Mouse (Mus musculus): ENCODE results near the gene Dnal4.

The Dnal4 gene

GRCm38 (mm10) chr15:79798591-79798990, 20.9 kb upstream of the Dnal4 start:
- DNase-seq = no peak

DNA sequence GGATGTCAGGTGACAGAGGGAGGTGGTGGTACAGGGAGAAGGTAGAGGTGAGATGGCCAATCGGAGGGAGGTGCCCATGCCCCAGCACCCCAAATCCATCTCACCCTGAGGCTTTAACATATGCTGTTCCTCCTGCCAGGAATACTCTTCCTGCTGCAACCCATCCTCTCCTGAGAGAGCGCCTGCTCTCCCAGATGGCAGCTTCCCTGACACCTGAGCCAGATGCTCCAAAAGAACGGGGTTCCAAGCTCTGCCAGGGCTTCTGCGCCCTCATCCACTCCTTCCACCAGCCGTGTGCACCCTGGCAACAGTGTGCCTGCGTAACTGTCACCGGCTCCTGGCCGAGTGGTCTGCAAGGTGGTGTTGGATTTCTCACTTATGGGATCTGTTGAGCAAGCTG, 20.0 kb upstream of the Dnal4 start:
- no peak for DNase-seq

- no peak for DNase-seq
Measured at GRCm38 (mm10) chr15:79797096-79797495, 19.4 kb upstream of the Dnal4 start.

GRCm38 (mm10) chr15:79796256-79796655, 18.6 kb upstream of the Dnal4 start:
- no peak for DNase-seq

DNA sequence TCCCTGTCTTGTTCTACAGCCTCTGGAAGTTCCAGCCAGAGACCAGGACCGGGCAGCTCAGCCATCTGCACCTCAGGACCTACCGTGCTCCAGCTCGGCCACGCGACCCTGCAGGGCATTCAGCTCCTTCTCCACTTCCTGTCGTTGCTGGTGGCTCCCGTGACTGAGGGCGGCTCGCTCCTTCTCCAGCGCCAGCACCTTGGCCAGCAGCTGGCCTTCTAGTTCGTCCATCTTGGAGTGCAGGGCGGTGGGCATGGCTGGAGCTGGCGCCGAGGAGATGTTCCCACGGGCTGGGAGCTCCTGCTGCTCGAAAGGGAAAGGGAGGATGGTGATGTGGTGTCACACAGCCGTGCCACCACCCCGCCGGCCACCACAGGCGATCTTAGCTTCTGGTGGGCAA, 16.5 kb upstream of the Dnal4 start:
- DNase-seq = no peak

DNA sequence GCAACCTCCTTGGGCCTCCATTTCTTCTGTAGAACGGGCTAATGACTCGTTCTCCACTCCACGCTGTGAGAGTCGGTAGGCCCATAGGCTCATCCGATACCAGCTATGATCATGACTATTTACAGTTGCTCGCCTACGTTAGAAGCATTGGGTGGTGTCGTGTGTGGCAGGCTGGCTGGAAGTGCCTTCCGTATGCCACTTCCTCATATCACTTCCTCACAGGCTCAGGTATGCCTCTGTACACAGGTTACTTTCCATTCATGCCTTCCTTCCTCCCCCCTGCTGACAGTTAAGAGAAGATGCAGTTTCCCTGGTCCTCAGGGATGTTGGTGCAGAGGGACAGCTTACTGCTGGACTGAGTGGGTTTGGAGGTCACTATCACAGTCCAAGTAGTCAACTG, 15.4 kb upstream of the Dnal4 start:
- DNase-seq = no peak

DNA sequence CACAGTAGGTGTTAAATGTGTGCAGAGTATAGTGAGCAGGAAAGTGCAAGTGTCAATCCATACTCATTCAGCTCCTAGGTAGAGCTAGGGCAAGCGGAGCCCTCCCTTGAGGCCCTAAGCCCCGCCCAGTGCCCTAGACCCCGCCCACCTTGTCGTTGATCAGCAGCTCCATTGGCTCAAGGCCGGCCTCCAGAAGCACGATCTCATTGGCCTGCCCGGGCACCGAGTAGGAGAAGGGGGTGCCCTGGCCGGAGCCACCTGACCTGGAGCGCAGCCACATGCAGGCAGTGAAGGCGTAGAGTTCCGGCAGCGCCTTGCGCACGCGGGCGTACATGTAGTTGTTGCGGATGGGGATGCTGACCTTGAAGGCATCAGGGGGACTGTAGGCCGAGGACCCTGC, 14.8 kb upstream of the Dnal4 start:
- DNase-seq = peak; percentile 91

GRCm38 (mm10) chr15:79791502-79791901, 13.9 kb upstream of the Dnal4 start:
- no peak for DNase-seq

DNA sequence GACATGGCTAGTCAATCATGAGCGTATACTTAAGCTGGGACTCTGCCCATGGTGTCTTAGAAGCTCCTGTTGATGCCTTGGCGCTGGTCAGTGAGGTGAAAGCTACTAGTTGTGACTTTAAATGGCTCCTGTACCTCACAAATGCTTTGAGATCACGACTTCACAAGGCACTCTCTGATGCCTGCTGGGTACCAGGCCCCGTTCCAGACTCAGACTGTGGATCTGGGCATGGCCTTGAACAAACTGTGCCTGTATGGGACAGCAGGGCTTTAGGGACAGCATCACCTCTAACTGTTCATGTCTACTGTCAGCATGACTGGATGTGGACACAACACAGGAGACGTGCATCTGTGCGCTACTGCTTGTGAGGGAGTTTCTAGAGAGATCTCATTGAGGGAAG, 13.3 kb upstream of the Dnal4 start:
- DNase-seq = no peak

DNA sequence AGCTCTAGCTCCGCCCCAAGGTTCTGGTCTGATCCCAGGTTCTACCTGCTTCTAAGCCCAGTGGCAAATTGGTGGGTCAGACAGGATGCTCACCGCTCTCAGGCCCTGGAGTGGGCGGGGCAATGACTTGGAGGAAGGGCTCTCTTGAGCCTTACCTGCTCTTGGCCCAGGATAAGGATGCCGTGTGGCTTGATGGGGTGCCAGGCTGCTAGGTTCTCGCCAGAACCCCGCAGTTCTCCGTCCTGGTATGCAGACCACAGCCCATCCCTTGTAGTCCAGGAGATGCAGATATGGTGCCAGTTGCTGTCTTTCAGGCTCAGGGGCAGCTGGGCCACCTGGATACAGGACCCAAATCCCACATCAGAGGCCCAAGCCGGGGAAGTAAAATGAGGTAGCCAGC, 12.5 kb upstream of the Dnal4 start:
- DNase-seq = no peak

DNA sequence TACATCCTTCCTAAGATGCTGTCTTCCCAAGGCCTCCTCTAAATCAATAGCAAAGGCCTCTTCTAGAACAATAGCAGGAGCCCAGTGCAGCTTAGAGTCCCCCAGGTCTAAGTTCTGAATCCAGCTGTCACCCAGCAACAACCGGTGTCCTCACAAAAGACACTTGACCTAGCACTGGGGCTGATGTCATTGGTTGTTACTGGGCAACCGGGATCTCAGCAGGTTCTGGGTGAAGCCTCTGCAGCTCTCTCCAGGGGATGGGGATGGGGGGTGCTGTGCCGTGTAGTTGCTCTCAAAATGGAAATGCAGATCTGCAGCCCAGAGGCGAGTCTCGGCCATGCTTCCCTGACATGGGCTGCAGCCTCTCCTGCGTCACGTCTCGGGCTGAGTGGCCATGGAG, 10.2 kb upstream of the Dnal4 start:
- no peak for DNase-seq

DNA sequence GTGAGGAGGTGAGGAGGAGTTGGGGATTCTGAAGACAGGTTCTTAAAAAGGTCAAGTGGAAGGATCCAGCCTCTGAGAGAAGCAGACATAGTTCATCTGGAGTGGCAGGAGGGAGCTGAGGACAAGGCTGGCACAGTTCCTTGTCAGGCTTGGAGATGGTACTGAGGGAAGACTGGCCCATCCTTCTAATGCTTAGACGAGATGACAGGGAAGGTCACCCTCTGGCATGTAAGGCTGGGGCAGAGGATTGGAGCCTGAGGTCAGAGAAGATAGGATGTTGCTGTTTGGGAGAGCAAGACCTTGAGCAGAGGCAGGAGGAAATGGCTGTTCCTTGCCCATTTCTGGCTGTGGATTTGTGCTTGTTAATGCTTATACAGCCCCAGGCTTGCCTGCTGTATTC, 7.4 kb upstream of the Dnal4 start:
- no peak for DNase-seq

GRCm38 (mm10) chr15:79775662-79776061, 2.0 kb downstream of the Dnal4 start:
- no peak for DNase-seq

DNA sequence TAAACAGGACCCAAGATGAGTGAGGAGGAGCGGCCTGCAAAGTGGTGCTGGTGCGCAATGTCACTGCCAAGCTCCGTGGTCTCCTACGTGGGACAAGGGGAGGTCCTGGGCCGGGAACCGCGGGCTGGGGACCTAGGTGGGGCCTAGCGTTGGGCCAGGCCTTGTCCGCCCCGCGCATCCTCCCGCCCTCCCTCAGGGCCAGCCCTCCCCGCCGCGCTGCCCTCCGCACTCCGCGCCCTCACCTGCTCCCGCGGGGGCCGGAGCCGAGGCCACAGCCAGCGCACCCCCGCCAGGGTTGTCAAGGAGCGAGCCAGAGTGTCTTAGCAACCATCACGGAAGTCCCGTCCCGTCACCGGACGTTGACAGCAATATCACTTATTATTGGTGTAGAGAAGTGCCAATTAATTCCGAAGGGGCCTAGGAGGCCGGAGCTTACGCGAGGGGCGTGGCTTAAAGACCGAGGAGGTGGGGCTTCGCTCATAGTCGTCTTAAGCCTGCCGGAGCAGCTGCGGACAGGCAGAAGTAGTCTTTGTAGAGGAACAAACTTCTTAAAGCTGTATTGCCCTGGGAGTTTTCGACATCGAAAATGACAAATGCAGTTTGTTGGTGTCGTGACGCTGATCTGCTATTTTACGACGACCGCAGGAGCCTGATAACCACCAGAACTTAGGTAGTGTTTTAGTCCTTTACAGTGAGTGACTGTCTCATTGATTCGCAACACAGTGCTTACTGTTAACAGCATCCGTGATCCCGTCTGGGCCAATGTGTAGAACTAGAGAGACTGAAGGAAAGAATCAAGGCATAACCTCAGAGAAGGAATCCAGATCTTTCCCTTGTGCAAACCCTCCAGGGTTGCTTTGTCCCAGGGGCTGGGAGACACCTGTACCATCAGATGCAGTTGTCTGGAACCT, 3.3 kb downstream of the Dnal4 start:
- DNase-seq = peak; percentile 100

DNA sequence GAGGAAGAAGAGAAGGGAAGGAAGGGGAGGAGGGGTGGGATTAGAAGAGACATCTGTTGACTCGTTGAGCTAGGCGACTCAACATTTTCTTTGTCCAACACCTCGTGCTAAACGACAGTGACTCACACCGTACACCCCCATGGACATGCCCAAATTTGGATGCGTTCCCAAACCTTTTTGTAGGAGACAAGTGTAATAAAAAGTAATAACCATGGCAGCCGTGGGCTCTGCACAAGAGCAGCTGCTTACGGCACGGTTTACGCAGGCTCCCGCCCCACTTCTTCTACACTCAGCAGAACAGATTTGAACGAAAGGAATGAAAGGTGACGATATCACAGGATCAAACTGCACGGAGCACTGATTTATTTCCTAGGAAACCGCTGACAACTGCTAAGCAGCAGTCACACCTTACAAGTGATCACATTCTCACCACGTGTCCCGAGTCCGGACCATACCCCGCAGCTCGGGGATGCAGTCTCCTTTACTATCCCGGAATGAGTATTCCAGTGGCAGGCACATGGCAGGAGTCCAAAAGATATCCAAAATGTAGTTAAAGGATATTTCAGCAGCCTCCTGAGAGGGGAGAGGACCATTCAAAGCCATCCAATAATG, 6.9 kb downstream of the Dnal4 start:
- no peak for DNase-seq

DNA sequence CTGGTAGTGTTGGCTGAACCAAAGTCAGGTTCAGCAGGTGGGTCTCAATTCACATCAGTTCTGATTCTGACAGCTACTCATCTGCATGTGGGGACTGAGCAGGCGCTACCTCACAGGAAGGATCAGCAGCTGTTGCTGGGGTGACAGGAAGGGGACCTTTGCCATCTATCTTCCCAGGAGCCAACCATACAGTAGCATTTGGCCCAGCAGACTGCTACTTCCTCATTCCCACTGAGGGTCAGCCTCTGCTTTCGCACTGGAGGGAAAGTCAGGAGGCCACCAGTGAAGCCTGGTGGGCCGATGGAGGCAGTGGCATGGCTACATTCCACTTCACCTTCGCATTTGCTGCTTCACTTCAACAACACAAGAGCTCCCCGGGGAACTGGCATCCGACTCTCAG, 9.3 kb downstream of the Dnal4 start:
- DNase-seq = no peak

- DNase-seq = peak; percentile 92
Measured at GRCm38 (mm10) chr15:79767327-79767961, 10.2 kb downstream of the Dnal4 start.

DNA sequence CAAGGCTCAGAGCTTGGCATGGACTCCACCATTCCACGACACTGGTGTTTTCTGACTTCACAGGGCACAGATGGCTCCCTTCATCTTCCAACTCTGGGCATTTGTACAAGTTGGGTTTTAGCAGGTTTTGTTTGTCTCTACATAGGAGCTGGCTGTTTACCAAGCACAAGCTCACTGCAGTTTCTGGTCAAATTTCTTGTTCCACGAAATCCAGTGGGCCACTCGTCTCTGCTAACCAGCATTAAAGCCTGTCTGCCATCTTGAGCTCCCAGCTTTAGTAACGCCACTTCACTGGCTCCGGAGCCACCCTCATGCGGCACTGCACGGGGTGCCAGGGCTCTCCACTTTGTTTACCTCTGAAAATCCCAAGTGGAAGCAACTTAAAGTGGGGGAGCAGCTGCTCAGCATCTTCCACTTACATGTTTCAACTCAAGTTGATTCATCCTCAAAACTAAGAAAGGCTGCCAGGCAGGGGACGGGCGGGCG, 11.0 kb downstream of the Dnal4 start:
- DNase-seq = no peak

DNA sequence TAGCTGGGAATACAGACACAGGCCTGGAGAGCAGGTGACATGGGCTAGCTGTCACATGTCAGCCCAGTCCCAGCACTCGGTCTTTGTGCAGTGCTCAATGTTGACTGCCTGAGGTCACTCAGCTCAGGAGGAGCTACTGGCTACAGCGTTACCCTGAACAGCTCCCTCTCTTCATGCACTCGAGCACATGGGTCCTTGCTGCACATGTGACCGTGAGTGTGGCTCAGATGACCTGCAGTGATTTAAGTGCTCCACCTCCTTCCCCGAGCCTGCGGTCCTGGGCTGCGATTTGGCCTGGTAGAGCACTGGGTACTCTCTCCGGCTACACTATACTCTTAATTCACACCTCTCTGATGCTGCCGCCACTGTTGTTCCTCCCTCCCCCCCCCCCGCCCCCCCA, 11.5 kb downstream of the Dnal4 start:
- DNase-seq = no peak

- DNase-seq = peak; percentile 95
Measured at GRCm38 (mm10) chr15:79765361-79765760, 12.3 kb downstream of the Dnal4 start.

DNA sequence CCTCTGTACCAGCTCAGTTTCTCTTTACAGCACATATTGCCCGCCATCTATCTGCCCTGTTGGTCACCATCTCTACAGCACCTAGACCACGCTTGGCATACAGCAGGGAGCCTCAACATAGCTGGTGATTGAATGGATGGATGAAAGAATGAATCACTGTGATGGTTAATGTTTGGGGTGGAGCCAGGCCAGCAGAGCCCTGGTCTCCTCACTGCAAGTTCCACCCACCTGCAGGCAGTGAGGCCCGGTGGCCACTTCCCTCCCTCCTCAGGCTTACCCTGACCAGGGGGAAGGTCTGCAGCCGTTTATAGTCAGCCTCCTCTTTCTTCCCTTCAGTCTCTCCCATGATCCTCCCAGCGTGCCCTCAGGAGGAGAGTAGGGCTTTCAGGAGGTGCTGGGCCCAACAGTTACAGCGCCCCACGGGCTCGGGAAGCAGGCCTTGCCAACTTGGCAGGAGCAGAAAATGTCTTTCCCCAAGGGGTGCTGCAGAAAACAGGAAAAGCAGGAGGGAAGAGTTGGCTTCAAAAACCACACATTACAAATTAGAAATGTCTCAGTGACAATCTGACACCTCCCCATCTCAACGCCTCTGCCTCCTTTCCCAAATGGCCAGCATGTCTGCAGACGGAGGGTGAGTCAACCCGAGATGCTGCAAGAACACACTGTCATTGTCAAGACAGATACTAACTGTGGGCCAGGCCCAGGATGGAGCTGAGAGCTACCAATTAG, 12.9 kb downstream of the Dnal4 start:
- peak; percentile 92 for DNase-seq

DNA sequence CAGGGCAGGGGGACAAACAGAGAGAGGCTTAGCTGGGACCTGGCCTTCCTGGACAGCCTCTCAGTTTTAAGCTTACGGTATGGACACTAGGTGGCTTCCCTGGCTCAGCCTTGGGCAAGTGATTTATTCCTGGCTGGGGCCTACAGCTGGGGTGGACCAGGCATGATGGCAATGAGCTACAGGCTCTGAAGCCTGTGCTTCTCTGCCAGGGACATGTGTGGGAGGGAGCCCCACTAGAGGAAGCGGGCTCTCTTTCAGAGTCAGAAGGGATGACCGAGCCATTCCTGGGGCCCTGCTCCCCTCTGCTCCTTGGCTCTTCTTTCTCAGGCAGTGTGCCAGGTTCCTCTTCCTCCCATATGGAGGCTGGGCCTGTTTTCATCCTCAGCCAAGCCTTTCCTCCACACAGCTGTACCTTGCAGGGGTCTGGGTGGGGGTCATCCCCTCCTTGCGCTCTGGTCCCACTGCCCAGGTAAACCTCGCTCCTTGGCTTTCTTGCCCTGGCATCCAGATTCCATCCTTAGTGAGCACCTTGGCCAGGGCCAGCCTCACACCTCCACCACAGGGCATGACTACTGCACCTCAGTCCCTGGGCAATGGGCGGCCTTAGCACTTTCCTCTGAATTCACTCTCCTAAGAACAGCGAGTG, 13.9 kb downstream of the Dnal4 start:
- DNase-seq = peak; percentile 91

DNA sequence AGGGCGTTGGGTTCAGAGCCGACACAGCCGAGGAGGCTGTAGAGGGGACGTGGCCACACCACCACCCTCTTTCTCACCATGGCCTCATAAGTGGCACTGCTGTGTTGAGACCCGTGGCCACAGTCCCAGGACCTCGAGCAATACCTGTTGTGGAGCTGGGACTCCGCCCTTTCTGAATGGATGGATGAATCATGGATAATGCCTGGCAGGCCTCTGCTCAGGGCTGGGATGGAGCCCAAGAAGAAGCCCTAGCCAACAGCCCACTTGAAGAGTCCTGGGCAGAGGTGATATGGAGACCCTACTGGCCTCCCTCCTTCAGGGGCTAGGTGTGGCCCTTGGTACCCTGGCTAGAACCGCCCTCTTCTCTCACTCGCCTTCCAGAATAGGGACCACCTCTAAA, 14.6 kb downstream of the Dnal4 start:
- no peak for DNase-seq

Data from heart, adult 11 months (tissue).